Mouse (Mus musculus) E14TG2a.4 (cell line): ENCODE measurements at regions not wholly inside any gene's neighbourhood (a gene's known extent, or its start where the extent isn't known, plus 50 kb on each side); places are given as distances from the start of the nearest gene placed in this dataset.

Experiments
- H3K27me3 ChIP-seq: 2 replicates; pipeline ENCODE4 v1.6.1; 2014; ENCODE audit warnings: low read length, control low read depth; ENCODE audit not compliant: insufficient read depth
- H3K36me3 ChIP-seq: 2 replicates; pipeline ENCODE4 v1.6.1; 2014; ENCODE audit warnings: low read length, control low read depth; ENCODE audit not compliant: insufficient read depth
- H3K4me1 ChIP-seq: replicated peaks from 2 replicates; pipeline ENCODE4 v1.6.1; 2014; ENCODE audit warnings: low read depth, low read length, control low read depth
- H3K4me3 ChIP-seq: replicated peaks from 2 replicates; pipeline ENCODE4 v1.5.1; 2014; ENCODE audit warnings: mild to moderate bottlenecking, low read length
- H3K9me3 ChIP-seq: 2 replicates; pipeline ENCODE4 v1.6.1; 2014; ENCODE audit warnings: low read length, control low read depth
- CTCF ChIP-seq: conservative IDR thresholded peaks from 2 replicates; pipeline ENCODE4 v1.5.1; 2014; ENCODE audit warnings: low read length
- NANOG ChIP-seq: IDR thresholded peaks from 2 replicates; pipeline ENCODE4 v1.6.1; 2014; ENCODE audit warnings: borderline replicate concordance, low read length, mixed read lengths
- POU5F1 ChIP-seq: IDR thresholded peaks from 2 replicates; pipeline ENCODE4 v1.6.1; 2014; ENCODE audit warnings: low read length, borderline replicate concordance

- no peak overlapping the region for H3K4me3 ChIP-seq
- TF ChIP-seq NANOG, result no peak
- no peak for TF ChIP-seq POU5F1
- TF ChIP-seq CTCF, result no peak
- no peaks in the 10 kb centered on the region for H3K36me3 ChIP-seq
- no peaks in the 10 kb centered on the region for H3K9me3 ChIP-seq
- H3K4me1 ChIP-seq, result no peaks in the 10 kb centered on the region
- no peaks in the 10 kb centered on the region for H3K27me3 ChIP-seq
Measured at GRCm38 (mm10) chr16:22750725-22751287, 60.6 kb downstream of the Crygs start.

- no peak for TF ChIP-seq POU5F1
- TF ChIP-seq NANOG, result no peak
- no peak for TF ChIP-seq CTCF
- H3K27me3 ChIP-seq, result 0 out of 2 replicates have a peak, but pooled peaks cover 4% of the 10 kb centered on the region
- no peaks in the 10 kb centered on the region for H3K36me3 ChIP-seq
Measured at GRCm38 (mm10) chr16:22744121-22744855, 67.1 kb downstream of the Crygs start.

GRCm38 (mm10) chr16:22743461-22743860 lies 67.9 kb downstream of the Crygs start:
- Histone ChIP-seq H3K4me3 (no peak overlapping the region), H3K27me3 (0 out of 2 replicates have a peak, but pooled peaks cover 4% of the 10 kb centered on the region), H3K9me3 (no peaks in the 10 kb centered on the region), H3K36me3 (no peaks in the 10 kb centered on the region), H3K4me1 (no peaks in the 10 kb centered on the region)
- TF ChIP-seq CTCF (no peak), NANOG (no peak), POU5F1 (no peak)

More at GRCm38 (mm10) chr16:22744121-22744855, 67.1 kb downstream of the Crygs start:
- Histone ChIP-seq H3K9me3 (no peaks in the 10 kb centered on the region), H3K4me3 (no peak overlapping the region), H3K4me1 (no peaks in the 10 kb centered on the region)

- TF ChIP-seq CTCF (no peak), NANOG (no peak), POU5F1 (no peak)
- Histone ChIP-seq H3K4me1 (no peaks in the 10 kb centered on the region), H3K27me3 (0 out of 2 replicates have a peak, but pooled peaks cover 8% of the 10 kb centered on the region), H3K9me3 (no peaks in the 10 kb centered on the region), H3K36me3 (no peaks in the 10 kb centered on the region), H3K4me3 (no peak overlapping the region)
Measured at GRCm38 (mm10) chr16:22741496-22741895, 69.9 kb downstream of the Crygs start.

GRCm38 (mm10) chr16:22734529-22735022 lies 76.8 kb downstream of the Crygs start:
- no peaks in the 10 kb centered on the region for H3K36me3 ChIP-seq
- H3K27me3 ChIP-seq, result peaks cover 9% of the 10 kb centered on the region; the same call in 1 of the 2 replicates
- no peak overlapping the region for H3K4me3 ChIP-seq
- TF ChIP-seq CTCF, result no peak
- no peak for TF ChIP-seq NANOG
- TF ChIP-seq POU5F1, result no peak
- no peaks in the 10 kb centered on the region for H3K9me3 ChIP-seq
- H3K4me1 ChIP-seq, result no peaks in the 10 kb centered on the region

GRCm38 (mm10) chr16:22733772-22734528 lies 76.9 kb upstream of the Dgkg start:
- Histone ChIP-seq H3K4me3 (no peak overlapping the region), H3K9me3 (no peaks in the 10 kb centered on the region), H3K4me1 (no peaks in the 10 kb centered on the region), H3K27me3 (peaks cover 9% of the 10 kb centered on the region; the same call in 1 of the 2 replicates), H3K36me3 (no peaks in the 10 kb centered on the region)
- TF ChIP-seq CTCF, result no peak
- no peak for TF ChIP-seq NANOG
- TF ChIP-seq POU5F1, result no peak

GRCm38 (mm10) chr16:22729096-22729495 lies 72.1 kb upstream of the Dgkg start:
- H3K27me3 ChIP-seq, result peaks cover 10% of the 10 kb centered on the region
- no peaks in the 10 kb centered on the region for H3K9me3 ChIP-seq
- TF ChIP-seq NANOG (no peak), POU5F1 (no peak), CTCF (no peak)
- no peaks in the 10 kb centered on the region for H3K4me1 ChIP-seq
- H3K36me3 ChIP-seq, result no peaks in the 10 kb centered on the region
- H3K4me3 ChIP-seq, result no peak overlapping the region

- H3K4me1 ChIP-seq, result peaks cover under 1% of the 10 kb centered on the region; the same call in 1 of the 2 replicates
Measured at GRCm38 (mm10) chr16:22725261-22725660, 68.2 kb upstream of the Dgkg start.

More at GRCm38 (mm10) chr16:22725261-22725660, 68.2 kb upstream of the Dgkg start:
- H3K4me3 ChIP-seq, result no peak overlapping the region
- no peaks in the 10 kb centered on the region for H3K9me3 ChIP-seq
- TF ChIP-seq POU5F1, result no peak
- TF ChIP-seq CTCF, result no peak
- TF ChIP-seq NANOG, result no peak
- H3K27me3 ChIP-seq, result peaks cover 9% of the 10 kb centered on the region
- no peaks in the 10 kb centered on the region for H3K36me3 ChIP-seq
